Mouse (Mus musculus): ENCODE measurements at regions not wholly inside any gene's neighbourhood (a gene's known extent, or its start where the extent isn't known, plus 50 kb on each side); places are given as distances from the start of the nearest gene placed in this dataset.

- in situ Hi-C loops (cut with MboI, MseI): no loop called here
These were observed 53.0 kb upstream of the Slc22a12 start for GRCm38 (mm10) chr19:6595801-6596200.

Measured in T-helper 17 cell (primary cell).